In the genomic region with DNA sequence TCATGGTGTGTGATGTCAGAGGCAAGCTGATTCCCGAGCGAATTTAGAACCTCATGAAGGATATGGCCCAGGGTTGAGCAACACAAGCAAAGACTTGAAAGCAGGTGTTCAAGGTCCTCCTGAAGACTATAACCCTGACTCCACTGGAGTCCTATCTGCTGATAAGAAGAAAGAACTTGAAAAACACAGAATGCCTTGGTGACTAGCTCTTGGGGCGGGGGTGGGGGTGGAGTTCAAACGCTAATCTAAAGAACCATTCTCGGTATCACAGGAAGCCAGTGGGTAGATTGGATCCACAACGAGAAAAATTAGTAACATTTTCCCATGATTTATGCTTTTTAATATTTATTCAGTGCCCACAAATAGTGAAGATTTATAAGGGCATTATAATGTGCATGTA, we compare ENCODE assay signal across 16 mouse cellular contexts.
"Had no signal": no experiment of that assay in that cellular context is flagged by ENCODE, and none has a peak within 500 bp of the region (broad histone marks: within the 10 kb centered on the region; RNA-seq: fewer than 3 reads in every experiment).

No protein-coding gene starts in this region.

- ATAC-seq: liver, postnatal 0 days; lung, postnatal 0 days; midbrain, embryonic 15.5 days had no signal

- H3K27me3 ChIP-seq: liver, embryonic 15.5 days; lung, embryonic 15.5 days; midbrain, embryonic 12.5 days; midbrain, embryonic 15.5 days; neural tube, embryonic 12.5 days; stomach, embryonic 15.5 days had no signal

- H3K9me3 ChIP-seq: liver, embryonic 15.5 days; lung, embryonic 15.5 days; midbrain, embryonic 12.5 days; midbrain, embryonic 15.5 days; neural tube, embryonic 12.5 days; stomach, embryonic 15.5 days had no signal

- H3K4me2 ChIP-seq: liver, embryonic 15.5 days; lung, embryonic 15.5 days; midbrain, embryonic 12.5 days; midbrain, embryonic 15.5 days; neural tube, embryonic 12.5 days; stomach, embryonic 15.5 days had no signal

- H3K36me3 ChIP-seq: liver, embryonic 15.5 days; lung, embryonic 15.5 days; midbrain, embryonic 12.5 days; midbrain, embryonic 15.5 days; neural tube, embryonic 12.5 days; stomach, embryonic 15.5 days had no signal

- H3K27ac ChIP-seq: liver, embryonic 15.5 days; lung, embryonic 15.5 days; macrophage; midbrain, embryonic 12.5 days; midbrain, embryonic 15.5 days; neural tube, embryonic 12.5 days; stomach, embryonic 15.5 days; stomach, postnatal 0 days had no signal

- H3K4me3 ChIP-seq: liver, embryonic 15.5 days; lung, embryonic 15.5 days; midbrain, embryonic 12.5 days; midbrain, embryonic 15.5 days; neural tube, embryonic 12.5 days; stomach, embryonic 15.5 days had no signal

- H3K9ac ChIP-seq: liver, embryonic 15.5 days; liver, postnatal 0 days; lung, embryonic 15.5 days; midbrain, embryonic 12.5 days; midbrain, embryonic 15.5 days; neural tube, embryonic 12.5 days; stomach, embryonic 15.5 days had no signal

- DNase-seq: liver, postnatal 0 days; lung, adult 2 months; lung, postnatal 14 days; lung, postnatal 36 days; right cerebral cortex, postnatal 14 days; thymus, postnatal 14 days; thymus, postnatal 36 days had no signal

- H3K4me1 ChIP-seq: liver, embryonic 15.5 days; lung, embryonic 15.5 days; neural tube, embryonic 12.5 days; stomach, embryonic 15.5 days had no signal
